Mouse (Mus musculus) thymus, adult 2 months (tissue): ENCODE measurements around the gene Acss1.

Experiments used
- CTCF ChIP-seq: fragments of 200-500 bp; IDR thresholded peaks from 2 replicates; pipeline ENCODE4 v1.5.1; 2012; ENCODE audit warnings: mild to moderate bottlenecking, control low read depth, low read length, moderate library complexity, borderline replicate concordance; ENCODE audit not compliant: control insufficient read depth, poor library complexity, insufficient read depth; ENCODE audit errors: extremely low read depth
- POLR2A ChIP-seq: fragments of 200-500 bp; IDR thresholded peaks from 2 replicates; pipeline ENCODE4 v1.6.1; 2012; ENCODE audit warnings: mild to moderate bottlenecking, low read length, control low read depth, moderate library complexity; ENCODE audit not compliant: control insufficient read depth, poor library complexity, insufficient read depth; ENCODE audit errors: extremely low read depth

DNA sequence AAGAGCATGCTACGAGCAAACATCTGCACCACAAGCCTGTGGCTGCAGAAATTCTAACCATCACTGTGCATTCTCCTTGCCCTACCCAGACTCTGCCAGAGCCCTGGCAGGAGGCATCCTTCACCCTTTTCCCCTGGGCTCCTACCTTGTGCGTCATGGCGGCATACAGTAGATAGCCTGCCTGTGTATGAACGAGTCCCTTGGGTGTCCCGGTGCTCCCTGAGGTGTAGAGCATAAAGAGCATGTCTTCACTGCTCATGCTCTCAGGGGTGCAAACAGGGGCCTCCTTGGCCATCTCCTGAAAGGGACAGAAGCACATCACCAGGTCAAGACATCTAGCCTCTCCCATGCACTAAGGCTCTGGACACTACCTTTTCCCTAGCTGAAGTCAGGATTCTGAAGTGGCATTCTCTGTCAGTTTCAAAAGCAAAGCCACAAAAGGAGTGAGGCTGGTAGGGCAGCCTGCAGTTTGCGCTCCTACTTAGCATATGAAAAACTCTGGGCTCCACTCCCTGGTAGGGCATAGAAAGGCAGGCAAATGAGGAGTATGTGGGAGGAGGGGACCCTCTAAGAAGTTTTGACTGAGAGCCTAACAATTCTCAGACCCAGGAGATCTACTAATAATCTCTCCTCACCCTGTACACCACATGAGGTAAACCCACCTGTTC is 30.5 kb downstream of the Acss1 start:
- no peak for TF ChIP-seq POLR2A
- no peak for TF ChIP-seq CTCF
